Mouse (Mus musculus): ENCODE measurements around the gene Commd1. TPM values are rescaled to one million over a fixed set of nuclear protein-coding genes. Genes with fewer than 3 reads are reported as not detected.

Gene Commd1
- polyA plus RNA-seq, 1 experiment from 2014 or later: 444 TPM

DNA sequence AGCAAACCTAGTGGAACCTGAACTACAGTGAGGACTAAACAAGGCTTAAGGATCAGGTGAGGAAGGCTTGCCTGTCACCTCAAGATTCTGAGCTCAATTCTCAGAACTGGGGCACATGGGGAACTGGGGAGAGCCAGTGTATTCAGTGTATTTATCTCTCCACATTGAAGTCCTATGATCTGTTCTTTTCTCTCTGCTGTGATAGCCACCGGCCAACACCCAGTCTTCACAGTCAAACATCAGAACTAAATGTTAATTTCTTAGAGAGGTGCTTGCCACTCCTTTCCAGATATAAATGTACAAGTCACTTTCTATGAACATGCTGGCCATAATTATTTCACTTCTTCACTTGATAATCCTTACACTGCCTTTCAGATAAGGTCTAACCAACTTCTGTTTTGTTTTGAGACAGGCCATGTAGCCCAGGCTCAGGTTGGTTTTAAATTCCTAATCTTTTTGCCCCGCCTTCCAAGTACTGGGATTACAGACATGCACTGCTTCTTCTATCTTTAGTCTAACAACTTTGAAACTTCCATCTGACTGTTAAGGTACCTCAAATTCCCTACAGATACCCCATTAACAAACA, 50.8 kb downstream of the Commd1 start:
- H3K9ac ChIP-seq (replicated peaks; ENCODE audit: low read depth, low read length): no peak overlapping the region
- no peaks in the 10 kb centered on the region for H3K36me3 ChIP-seq (ENCODE audit: control insufficient read depth, insufficient read depth, low read length)
- H3K27ac ChIP-seq (ENCODE audit: low read length): no peak overlapping the region
- H3K9me3 ChIP-seq (ENCODE audit: control insufficient read depth, low read depth, low read length): no peaks in the 10 kb centered on the region
- no peak for ATAC-seq (ENCODE audit: insufficient number of reproducible peaks, insufficient read depth, low FRiP score, low read depth)
- WGBS: 90% methylated on average over 2 of the region's 2 CpGs
- H3K27me3 ChIP-seq (ENCODE audit: control insufficient read depth, insufficient read depth, low read length): no peaks in the 10 kb centered on the region
- H3K4me2 ChIP-seq (replicated peaks; ENCODE audit: low read depth, low read length): no peak overlapping the region
- H3K4me1 ChIP-seq (ENCODE audit: control insufficient read depth, insufficient read depth, low read length): no peaks in the 10 kb centered on the region
- H3K4me3 ChIP-seq (ENCODE audit: low read depth, low read length): no peak overlapping the region

DNA sequence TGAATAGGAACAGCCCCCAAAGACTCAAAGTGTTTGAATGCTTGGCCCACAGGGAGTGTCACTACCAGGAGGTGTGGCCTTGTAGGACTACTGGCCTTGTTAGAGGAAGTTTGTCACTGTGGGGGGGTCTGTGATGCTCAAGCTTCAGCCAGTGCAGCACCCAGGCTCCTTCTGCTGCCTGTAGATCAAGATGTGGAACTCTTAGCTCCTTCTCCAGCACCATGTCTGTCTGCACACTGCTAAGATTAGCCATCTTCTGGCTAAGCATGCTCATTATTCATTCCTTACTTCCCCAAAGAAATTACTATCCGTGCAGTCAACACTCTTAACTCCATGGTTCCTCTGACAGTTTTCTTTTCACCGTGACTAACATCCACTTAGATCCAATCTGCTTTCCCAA, 52.1 kb downstream of the Commd1 start:
- no peak overlapping the region for H3K9ac ChIP-seq (replicated peaks; ENCODE audit: low read depth, low read length)
- WGBS: 62% methylated on average over 2 of the region's 2 CpGs
- no peak overlapping the region for H3K4me3 ChIP-seq (ENCODE audit: low read depth, low read length)
- no peaks in the 10 kb centered on the region for H3K9me3 ChIP-seq (ENCODE audit: control insufficient read depth, low read depth, low read length)
- no peaks in the 10 kb centered on the region for H3K36me3 ChIP-seq (ENCODE audit: control insufficient read depth, insufficient read depth, low read length)
- no peaks in the 10 kb centered on the region for H3K4me1 ChIP-seq (ENCODE audit: control insufficient read depth, insufficient read depth, low read length)
- H3K27me3 ChIP-seq (ENCODE audit: control insufficient read depth, insufficient read depth, low read length): no peaks in the 10 kb centered on the region
- no peak overlapping the region for H3K27ac ChIP-seq (ENCODE audit: low read length)
- no peak overlapping the region for H3K4me2 ChIP-seq (replicated peaks; ENCODE audit: low read depth, low read length)
- ATAC-seq (ENCODE audit: insufficient number of reproducible peaks, insufficient read depth, low FRiP score, low read depth): no peak

GRCm38 (mm10) chr11:22928586-22929169, 53.5 kb downstream of the Commd1 start:
- Histone ChIP-seq H3K27me3 (ENCODE audit: control insufficient read depth, insufficient read depth, low read length) (no peaks in the 10 kb centered on the region), H3K4me2 (replicated peaks; ENCODE audit: low read depth, low read length) (no peak overlapping the region), H3K4me1 (ENCODE audit: control insufficient read depth, insufficient read depth, low read length) (no peaks in the 10 kb centered on the region), H3K9me3 (ENCODE audit: control insufficient read depth, low read depth, low read length) (no peaks in the 10 kb centered on the region), H3K36me3 (ENCODE audit: control insufficient read depth, insufficient read depth, low read length) (no peaks in the 10 kb centered on the region), H3K27ac (ENCODE audit: low read length) (no peak overlapping the region), H3K9ac (replicated peaks; ENCODE audit: low read depth, low read length) (no peak overlapping the region), H3K4me3 (ENCODE audit: low read depth, low read length) (no peak overlapping the region)
- WGBS: 69% methylated on average over 8 of the region's 8 CpGs
- no peak for ATAC-seq (ENCODE audit: insufficient number of reproducible peaks, insufficient read depth, low FRiP score, low read depth)

GRCm38 (mm10) chr11:22923606-22924005, 58.6 kb downstream of the Commd1 start:
- H3K36me3 ChIP-seq (ENCODE audit: control insufficient read depth, insufficient read depth, low read length): no peaks in the 10 kb centered on the region
- H3K9me3 ChIP-seq (ENCODE audit: control insufficient read depth, low read depth, low read length): no peaks in the 10 kb centered on the region
- H3K9ac ChIP-seq (replicated peaks; ENCODE audit: low read depth, low read length): no peak overlapping the region
- no peak overlapping the region for H3K27ac ChIP-seq (ENCODE audit: low read length)
- no peak overlapping the region for H3K4me2 ChIP-seq (replicated peaks; ENCODE audit: low read depth, low read length)
- WGBS: 89% methylated on average over 2 of the region's 2 CpGs
- no peak for ATAC-seq (ENCODE audit: insufficient number of reproducible peaks, insufficient read depth, low FRiP score, low read depth)
- no peak overlapping the region for H3K4me3 ChIP-seq (ENCODE audit: low read depth, low read length)
- no peaks in the 10 kb centered on the region for H3K27me3 ChIP-seq (ENCODE audit: control insufficient read depth, insufficient read depth, low read length)
- no peaks in the 10 kb centered on the region for H3K4me1 ChIP-seq (ENCODE audit: control insufficient read depth, insufficient read depth, low read length)

- Histone ChIP-seq H3K4me2 (replicated peaks; ENCODE audit: low read depth, low read length) (no peak overlapping the region), H3K36me3 (ENCODE audit: control insufficient read depth, insufficient read depth, low read length) (no peaks in the 10 kb centered on the region), H3K4me1 (ENCODE audit: control insufficient read depth, insufficient read depth, low read length) (no peaks in the 10 kb centered on the region), H3K27ac (ENCODE audit: low read length) (no peak overlapping the region), H3K9me3 (ENCODE audit: control insufficient read depth, low read depth, low read length) (no peaks in the 10 kb centered on the region), H3K27me3 (ENCODE audit: control insufficient read depth, insufficient read depth, low read length) (no peaks in the 10 kb centered on the region), H3K9ac (replicated peaks; ENCODE audit: low read depth, low read length) (no peak overlapping the region), H3K4me3 (ENCODE audit: low read depth, low read length) (no peak overlapping the region)
- no peak for ATAC-seq (ENCODE audit: insufficient number of reproducible peaks, insufficient read depth, low FRiP score, low read depth)
- 71% methylated on average over 2 of the region's 2 CpGs for WGBS
Observed at GRCm38 (mm10) chr11:22922546-22922945, 59.6 kb downstream of the Commd1 start.

DNA sequence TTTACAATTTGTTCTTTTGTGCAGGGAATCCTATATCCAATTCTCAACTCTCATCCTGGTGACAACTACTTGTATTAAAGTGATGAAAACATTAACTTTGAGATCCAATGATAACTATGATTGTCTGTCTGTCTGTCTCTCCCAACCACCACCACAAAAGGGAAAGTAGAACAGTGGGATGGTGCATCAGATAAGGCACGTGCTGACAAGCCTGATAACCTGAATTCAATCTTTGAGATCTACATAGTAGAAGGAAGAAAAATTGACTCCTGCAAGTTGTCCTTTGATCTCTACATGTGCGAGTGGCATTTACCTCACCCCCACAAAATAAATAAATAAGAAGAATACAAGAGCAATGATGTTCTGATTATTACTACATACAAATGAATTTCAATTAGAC, 62.8 kb downstream of the Commd1 start:
- no peaks in the 10 kb centered on the region for H3K27me3 ChIP-seq (ENCODE audit: control insufficient read depth, insufficient read depth, low read length)
- H3K9me3 ChIP-seq (ENCODE audit: control insufficient read depth, low read depth, low read length): no peaks in the 10 kb centered on the region
- H3K4me2 ChIP-seq (replicated peaks; ENCODE audit: low read depth, low read length): no peak overlapping the region
- 72% methylated on average over 2 of the region's 2 CpGs for WGBS
- no peak for ATAC-seq (ENCODE audit: insufficient number of reproducible peaks, insufficient read depth, low FRiP score, low read depth)
- no peaks in the 10 kb centered on the region for H3K36me3 ChIP-seq (ENCODE audit: control insufficient read depth, insufficient read depth, low read length)
- H3K9ac ChIP-seq (replicated peaks; ENCODE audit: low read depth, low read length): no peak overlapping the region
- H3K4me3 ChIP-seq (ENCODE audit: low read depth, low read length): no peak overlapping the region
- H3K27ac ChIP-seq (ENCODE audit: low read length): no peak overlapping the region
- no peaks in the 10 kb centered on the region for H3K4me1 ChIP-seq (ENCODE audit: control insufficient read depth, insufficient read depth, low read length)

- no peak overlapping the region for H3K4me2 ChIP-seq (replicated peaks; ENCODE audit: low read depth, low read length)
- H3K9me3 ChIP-seq (ENCODE audit: control insufficient read depth, low read depth, low read length): no peaks in the 10 kb centered on the region
- H3K27me3 ChIP-seq (ENCODE audit: control insufficient read depth, insufficient read depth, low read length): no peaks in the 10 kb centered on the region
- WGBS: 91% methylated on average over 7 of the region's 7 CpGs
- no peaks in the 10 kb centered on the region for H3K4me1 ChIP-seq (ENCODE audit: control insufficient read depth, insufficient read depth, low read length)
- no peak overlapping the region for H3K4me3 ChIP-seq (ENCODE audit: low read depth, low read length)
- H3K9ac ChIP-seq (replicated peaks; ENCODE audit: low read depth, low read length): no peak overlapping the region
- H3K27ac ChIP-seq (ENCODE audit: low read length): no peak overlapping the region
- no peaks in the 10 kb centered on the region for H3K36me3 ChIP-seq (ENCODE audit: control insufficient read depth, insufficient read depth, low read length)
- ATAC-seq (ENCODE audit: insufficient number of reproducible peaks, insufficient read depth, low FRiP score, low read depth): no peak
Observed at GRCm38 (mm10) chr11:22917786-22918185, 64.4 kb downstream of the Commd1 start.

DNA sequence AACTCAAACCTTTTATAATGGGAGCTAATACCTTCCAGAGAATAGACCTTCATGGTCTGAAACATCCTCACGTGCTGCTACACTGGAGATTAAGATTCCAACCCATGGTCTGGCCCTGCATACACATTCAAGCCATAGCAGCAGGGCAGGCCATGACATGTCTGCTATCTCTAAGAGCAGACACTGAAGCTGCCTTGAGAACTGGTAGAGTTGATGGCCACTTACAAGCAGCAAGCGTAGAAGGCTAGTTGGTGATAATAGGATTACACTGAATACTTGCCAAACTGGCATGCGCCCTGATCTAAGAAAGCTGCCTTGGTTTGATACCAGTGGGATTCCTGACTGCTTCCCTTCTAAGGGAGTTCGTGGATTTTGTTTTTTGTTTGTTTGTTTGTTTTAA, 68.4 kb downstream of the Commd1 start:
- no peak overlapping the region for H3K4me3 ChIP-seq (ENCODE audit: low read depth, low read length)
- H3K4me1 ChIP-seq (ENCODE audit: control insufficient read depth, insufficient read depth, low read length): no peaks in the 10 kb centered on the region
- no peaks in the 10 kb centered on the region for H3K9me3 ChIP-seq (ENCODE audit: control insufficient read depth, low read depth, low read length)
- H3K36me3 ChIP-seq (ENCODE audit: control insufficient read depth, insufficient read depth, low read length): no peaks in the 10 kb centered on the region
- no peak for ATAC-seq (ENCODE audit: insufficient number of reproducible peaks, insufficient read depth, low FRiP score, low read depth)
- no peak overlapping the region for H3K27ac ChIP-seq (ENCODE audit: low read length)
- H3K4me2 ChIP-seq (replicated peaks; ENCODE audit: low read depth, low read length): no peak overlapping the region
- no peaks in the 10 kb centered on the region for H3K27me3 ChIP-seq (ENCODE audit: control insufficient read depth, insufficient read depth, low read length)
- WGBS: 82% methylated on average over 4 of the region's 4 CpGs
- H3K9ac ChIP-seq (replicated peaks; ENCODE audit: low read depth, low read length): no peak overlapping the region

DNA sequence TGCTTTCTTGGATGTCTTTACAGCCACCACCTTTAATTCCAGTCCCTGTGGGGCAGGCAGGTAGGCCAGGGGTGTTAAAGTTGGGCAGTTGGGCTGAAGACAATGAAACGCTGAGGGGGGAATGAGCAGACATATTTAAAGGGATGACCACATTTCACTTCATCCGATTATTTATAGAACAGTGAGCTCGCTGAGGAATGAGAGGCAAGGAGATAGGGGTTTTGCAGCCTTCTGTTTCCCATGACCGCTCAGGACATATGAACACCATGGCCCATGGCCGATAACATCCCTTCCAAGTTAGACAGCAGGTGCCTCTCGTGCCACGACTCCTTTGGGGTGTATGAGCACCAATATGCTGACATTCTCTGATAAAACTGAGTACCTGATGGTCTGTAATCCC, 70.4 kb downstream of the Commd1 start:
- Histone ChIP-seq H3K4me3 (ENCODE audit: low read depth, low read length) (no peak overlapping the region), H3K27ac (ENCODE audit: low read length) (no peak overlapping the region), H3K27me3 (ENCODE audit: control insufficient read depth, insufficient read depth, low read length) (no peaks in the 10 kb centered on the region), H3K36me3 (ENCODE audit: control insufficient read depth, insufficient read depth, low read length) (no peaks in the 10 kb centered on the region), H3K4me2 (replicated peaks; ENCODE audit: low read depth, low read length) (no peak overlapping the region), H3K9ac (replicated peaks; ENCODE audit: low read depth, low read length) (no peak overlapping the region), H3K4me1 (ENCODE audit: control insufficient read depth, insufficient read depth, low read length) (no peaks in the 10 kb centered on the region), H3K9me3 (ENCODE audit: control insufficient read depth, low read depth, low read length) (no peaks in the 10 kb centered on the region)
- 90% methylated on average over 7 of the region's 7 CpGs for WGBS
- no peak for ATAC-seq (ENCODE audit: insufficient number of reproducible peaks, insufficient read depth, low FRiP score, low read depth)

Data from stomach, embryonic 14.5 days (tissue).